Mouse (Mus musculus): ENCODE data around the gene Stk26.

Stk26 gene

GRCm38 (mm10) chrX:50840847-50841560 is at the start of gene Stk26:
Gene Stk26 (plus strand): TSS chrX:50841047.
- in situ Hi-C loops (cut with MboI; ENCODE audit: low sequenced_read_pairs) = no loop called here

GRCm38 (mm10) chrX:50793005-50793680 is 47.7 kb upstream of the Stk26 start:
- in situ Hi-C loops (cut with MboI; ENCODE audit: low sequenced_read_pairs) = no loop called here

DNA sequence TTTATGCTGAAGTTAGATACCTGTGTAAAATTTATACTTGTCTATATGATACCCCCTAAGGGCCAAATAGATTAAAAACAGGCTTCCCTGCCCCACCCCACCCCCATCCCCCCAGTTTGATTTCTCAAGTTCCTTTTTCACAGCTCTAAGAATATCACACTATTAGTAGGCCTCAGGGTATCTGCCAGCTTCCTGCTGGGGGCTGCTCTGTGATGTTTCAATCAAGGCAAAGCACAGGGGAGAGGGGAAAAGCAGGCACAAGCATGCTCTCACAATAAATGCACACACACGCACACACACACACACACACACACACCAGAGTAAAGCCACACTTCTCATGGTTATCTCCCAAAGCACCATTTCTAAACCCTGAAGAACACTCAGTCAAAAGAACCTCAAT is 43.0 kb upstream of the Stk26 start:
- in situ Hi-C loops (cut with MboI; ENCODE audit: low sequenced_read_pairs) = no loop called here

- in situ Hi-C loops (cut with MboI; ENCODE audit: low sequenced_read_pairs) = no loop called here
Observed at GRCm38 (mm10) chrX:50798571-50798970, 42.3 kb upstream of the Stk26 start.

DNA sequence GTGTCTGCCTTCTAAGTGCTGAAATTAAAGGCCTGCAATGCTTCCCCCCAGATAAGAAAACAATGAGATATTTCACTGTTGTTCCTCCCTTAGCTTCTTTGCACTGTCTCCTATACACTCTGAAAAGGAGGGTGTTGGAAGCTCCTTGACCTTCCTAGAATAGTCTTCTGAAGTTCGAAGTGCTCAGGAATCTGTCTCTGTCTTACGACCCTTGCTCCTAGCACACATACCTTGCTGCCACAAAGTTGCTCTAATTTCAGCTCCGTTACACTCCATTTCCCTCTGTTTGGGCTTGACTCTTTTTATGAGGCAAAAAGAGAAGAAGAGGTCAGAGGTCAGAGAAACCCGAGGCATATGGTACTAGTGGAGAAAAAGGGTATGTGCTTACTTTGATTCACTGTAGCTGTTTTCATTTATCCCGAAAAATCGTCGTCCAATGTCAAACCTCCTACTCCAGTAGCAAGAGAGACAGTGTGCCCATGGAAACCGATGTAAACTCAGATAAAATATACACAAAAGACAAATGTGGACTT is 41.1 kb upstream of the Stk26 start:
- in situ Hi-C loops (cut with MboI; ENCODE audit: low sequenced_read_pairs) = no loop called here

DNA sequence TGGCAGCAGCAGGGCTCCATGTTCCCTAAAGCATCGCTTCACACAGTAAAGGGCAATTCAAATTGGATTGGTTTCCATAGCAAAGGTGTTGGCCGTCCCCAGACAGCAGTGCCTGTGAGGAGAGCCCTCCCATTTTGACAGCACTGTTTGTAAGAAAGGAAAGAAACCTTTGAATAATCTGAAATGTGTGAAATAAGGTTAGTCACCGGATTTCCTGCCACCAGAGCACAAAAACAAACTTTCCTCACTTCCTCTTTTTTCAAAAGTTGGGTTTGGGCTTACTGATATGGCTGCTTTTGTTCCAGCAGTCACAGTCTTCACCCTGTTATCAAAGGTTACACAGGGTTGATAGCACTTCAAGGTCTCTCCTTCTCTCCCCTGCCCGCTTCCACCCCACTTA is 35.2 kb upstream of the Stk26 start:
- in situ Hi-C loops (cut with MboI; ENCODE audit: low sequenced_read_pairs) = no loop called here

GRCm38 (mm10) chrX:50823856-50824255 is 17.0 kb upstream of the Stk26 start:
- in situ Hi-C loops (cut with MboI; ENCODE audit: low sequenced_read_pairs) = no loop called here

DNA sequence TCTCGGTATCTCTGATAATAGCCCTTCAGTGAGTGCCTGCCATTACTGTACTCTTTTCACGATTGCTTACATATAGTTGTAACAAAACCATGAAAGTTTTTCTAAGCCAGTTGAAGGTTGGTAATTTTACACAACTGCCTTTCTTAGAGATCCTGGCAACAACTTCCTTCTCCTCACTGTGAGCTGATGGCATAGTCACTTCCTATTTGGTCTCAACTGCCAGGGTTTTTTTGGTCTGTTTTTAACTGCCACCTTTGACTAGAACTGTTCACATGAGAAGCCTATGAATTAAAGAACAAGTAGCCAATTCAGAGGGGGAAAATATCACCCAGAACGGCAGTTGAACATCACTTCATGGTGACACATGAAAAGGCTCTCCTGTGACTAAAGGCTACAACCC is 5.3 kb upstream of the Stk26 start:
- in situ Hi-C loops (cut with MboI; ENCODE audit: low sequenced_read_pairs) = no loop called here

- in situ Hi-C loops (cut with MboI; ENCODE audit: low sequenced_read_pairs) = no loop called here
Observed at GRCm38 (mm10) chrX:50836029-50836691, 4.7 kb upstream of the Stk26 start.

GRCm38 (mm10) chrX:50841587-50841986 is 740 bp downstream of the Stk26 start:
- in situ Hi-C loops (cut with MboI; ENCODE audit: low sequenced_read_pairs) = no loop called here

- in situ Hi-C loops (cut with MboI; ENCODE audit: low sequenced_read_pairs) = no loop called here
Observed at GRCm38 (mm10) chrX:50842046-50842445, 1.2 kb downstream of the Stk26 start.

GRCm38 (mm10) chrX:50850428-50851184 is 9.8 kb downstream of the Stk26 start:
- in situ Hi-C loops (cut with MboI; ENCODE audit: low sequenced_read_pairs) = no loop called here

- in situ Hi-C loops (cut with MboI; ENCODE audit: low sequenced_read_pairs) = no loop called here
Observed at GRCm38 (mm10) chrX:50863771-50864170, 22.9 kb downstream of the Stk26 start.

GRCm38 (mm10) chrX:50864734-50865133 is 23.9 kb downstream of the Stk26 start:
- in situ Hi-C loops (cut with MboI; ENCODE audit: low sequenced_read_pairs) = no loop called here

DNA sequence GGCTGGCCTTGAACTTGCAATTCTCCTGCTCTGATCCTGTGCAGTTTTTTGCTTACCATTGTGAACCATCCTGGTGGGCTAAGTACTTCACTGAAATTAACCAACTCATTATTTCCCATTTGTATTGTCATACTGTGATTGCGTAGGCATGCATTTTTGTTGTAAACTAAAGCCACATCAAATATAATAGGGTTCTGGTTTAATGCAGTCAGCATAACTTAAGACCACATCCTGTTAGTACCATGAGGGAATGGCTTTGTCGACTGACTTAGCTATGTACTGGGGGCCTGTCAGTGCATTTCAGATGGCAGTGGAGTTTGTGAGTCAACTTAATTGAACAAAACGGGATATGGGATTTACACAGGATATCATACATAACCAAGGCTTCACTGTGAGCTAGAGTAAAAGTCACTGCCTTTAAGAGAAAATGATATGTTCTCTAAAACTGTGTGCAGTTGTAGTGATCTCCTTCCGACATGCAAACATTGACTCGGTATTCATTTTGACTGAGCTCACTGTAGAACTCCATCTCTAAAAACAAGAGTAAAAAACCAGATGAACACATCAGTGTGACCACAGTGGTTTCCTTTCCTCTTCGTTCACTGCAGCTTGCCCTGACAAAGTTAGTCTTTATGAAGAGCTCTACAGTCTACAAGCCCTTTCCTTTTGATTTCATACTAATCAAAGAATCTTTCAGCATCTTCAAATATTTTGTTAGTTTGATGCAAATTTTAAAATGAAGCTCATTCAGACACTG is 33.6 kb downstream of the Stk26 start:
- in situ Hi-C loops (cut with MboI; ENCODE audit: low sequenced_read_pairs) = no loop called here

- in situ Hi-C loops (cut with MboI; ENCODE audit: low sequenced_read_pairs) = no loop called here
Observed at GRCm38 (mm10) chrX:50887999-50888398, 47.2 kb downstream of the Stk26 start.

GRCm38 (mm10) chrX:50903497-50903896 is 62.6 kb downstream of the Stk26 start:
- in situ Hi-C loops (cut with MboI; ENCODE audit: low sequenced_read_pairs) = no loop called here

DNA sequence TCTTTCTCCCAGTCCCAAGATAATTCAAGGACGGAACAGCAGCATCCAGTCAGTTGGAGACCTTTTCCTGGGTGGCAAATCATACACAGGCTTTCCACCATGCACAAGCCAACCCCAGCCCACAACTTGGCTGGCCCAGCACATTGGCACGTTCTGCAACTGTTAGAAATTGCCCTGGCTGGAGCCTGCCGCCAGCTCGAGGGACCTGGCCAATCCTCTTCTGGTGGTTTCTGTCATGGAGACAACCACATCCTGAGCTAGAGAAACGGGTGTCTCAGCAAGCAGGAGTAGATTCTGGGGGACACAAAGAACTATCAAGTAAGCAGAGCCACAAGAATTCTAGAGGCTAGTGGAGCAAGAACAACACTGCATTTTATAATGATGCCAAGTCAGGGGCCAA is 69.1 kb downstream of the Stk26 start:
- in situ Hi-C loops (cut with MboI; ENCODE audit: low sequenced_read_pairs) = no loop called here

DNA sequence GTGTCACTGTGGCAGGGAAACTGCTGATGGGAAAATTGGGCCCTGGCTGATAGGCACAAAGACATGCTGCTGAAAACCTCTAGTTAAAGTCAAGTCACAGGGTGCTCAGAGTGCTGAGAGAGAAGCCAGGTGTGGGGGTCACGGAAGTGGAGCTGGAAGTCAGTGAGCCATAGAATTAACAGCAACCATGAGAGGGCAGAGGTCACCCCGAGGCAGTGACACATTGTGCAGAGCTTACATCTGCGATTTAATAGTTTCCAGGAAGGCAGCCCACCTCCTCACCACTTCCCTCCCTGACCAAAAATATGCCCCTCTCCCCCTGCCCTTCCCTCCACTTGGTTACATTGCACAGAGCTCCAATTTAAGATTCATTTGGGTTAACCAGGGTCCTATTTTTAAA is 76.5 kb downstream of the Stk26 start:
- in situ Hi-C loops (cut with MboI; ENCODE audit: low sequenced_read_pairs) = no loop called here

GRCm38 (mm10) chrX:50918754-50919153 is 77.9 kb downstream of the Stk26 start:
- in situ Hi-C loops (cut with MboI; ENCODE audit: low sequenced_read_pairs) = no loop called here

Data from CH12F3 (cell line).